ENCODE assay signal across 8 mouse cellular contexts in genomic region chr10:61679545-61679944, GRCm38 (mm10). TPM values are rescaled to one million over a fixed set of nuclear protein-coding genes. Genes with fewer than 3 reads are reported as not detected.
A peak's percentile ranks its signal among the peaks of the same experiment; 100 is the strongest.
DNase-seq lines count a peak whose midpoint lies in the region; ATAC-seq lines count a peak whose summit lies in the region.

No protein-coding gene starts in this region.

- H3K9me3 ChIP-seq in liver, embryonic 11.5 days (ENCODE audit: control insufficient read depth, low read length) = no peaks in the 10 kb centered on the region

- peak overlapping the region; percentile 84 for H3K4me2 ChIP-seq in liver, embryonic 11.5 days

- H3K4me3 ChIP-seq in liver, embryonic 11.5 days (ENCODE audit: low read depth, low read length) = peak overlapping the region; percentile 97

- H3K4me1 ChIP-seq in liver, embryonic 11.5 days (replicated peaks; ENCODE audit: control insufficient read depth, insufficient read depth, low read length) = peaks cover 16% of the 10 kb centered on the region

- H3K36me3 ChIP-seq in liver, embryonic 11.5 days (ENCODE audit: control insufficient read depth, insufficient read depth, low read length) = peaks cover 7% of the 10 kb centered on the region

- DNase-seq in frontal cortex, adult 2 months (ENCODE audit: extremely low spot score in 1 of 2, low spot score in 1 of 2) = no peak
- DNase-seq in thymus, postnatal 14 days = peak; percentile 18
- DNase-seq in thymus, adult 18-20 months = no peak
- DNase-seq in liver, embryonic 11.5 days (ENCODE audit: low spot score) = no peak
- DNase-seq in left cerebral cortex, postnatal 4 days = no peak
- no peak for DNase-seq in urinary bladder, adult 2 months (ENCODE audit: low spot score)
- DNase-seq in retina, embryonic 14.5 days (ENCODE audit: low spot score) = no peak

- peak overlapping the region; percentile 90 for H3K9ac ChIP-seq in liver, embryonic 11.5 days (ENCODE audit: low read depth, low read length)

- no peaks in the 10 kb centered on the region for H3K27me3 ChIP-seq in liver, embryonic 11.5 days (replicated peaks; ENCODE audit: control insufficient read depth, insufficient read depth, low read length)

- intact Hi-C loops in left cerebral cortex, postnatal 4 days (cut with DNase I) = no loop called here

- peak; percentile 4; the same call in 1 of the 2 replicates for ATAC-seq in frontal cortex, adult (ENCODE audit: low TSS enrichment)
- ATAC-seq in liver, embryonic 11.5 days (replicated peaks; ENCODE audit: low FRiP score) = no peak

- 42% methylated on average over 9 of the region's 9 CpGs for WGBS in liver, embryonic 11.5 days

- peak overlapping the region; percentile 71 for H3K27ac ChIP-seq in liver, embryonic 11.5 days (ENCODE audit: low read depth, low read length)

RNA-seq across cellular contexts. Expression of gene Sar1a, which starts 0.6 kb away (rescaled TPM):
- 114 and 115 TPM in 2 replicates for polyA plus RNA-seq in frontal cortex, adult 2 months (2012; rRNA removed)
- polyA plus RNA-seq in liver, embryonic 11.5 days (2014; fragmentation: Nextera tagmentation; extraction: Ambion mirVana) = 166 and 177 TPM in 2 replicates
- total RNA-seq in left cerebral cortex, postnatal 4 days (2021) = 100 to 1,000 TPM; 135 to 139 TPM
- 146 and 162 TPM in 2 replicates for polyA plus RNA-seq in urinary bladder, adult 2 months (2012; rRNA removed)

RNA-seq across cellular contexts. Expression of gene Tysnd1, which starts 15.8 kb away (rescaled TPM):
- polyA plus RNA-seq in frontal cortex, adult 2 months (2012; rRNA removed) = 23.3 and 29.3 TPM in 2 replicates
- polyA plus RNA-seq in liver, embryonic 11.5 days (2014; fragmentation: Nextera tagmentation; extraction: Ambion mirVana) = 39.0 and 47.4 TPM in 2 replicates
- total RNA-seq in left cerebral cortex, postnatal 4 days (2021) = 10 to 100 TPM; 32.0 to 36.6 TPM
- 25.6 and 25.8 TPM in 2 replicates for polyA plus RNA-seq in urinary bladder, adult 2 months (2012; rRNA removed)

RNA-seq across cellular contexts. Expression of gene Ppa1, which starts 31.2 kb away (rescaled TPM):
- 105 and 113 TPM in 2 replicates for polyA plus RNA-seq in frontal cortex, adult 2 months (2012; rRNA removed)
- 218 and 237 TPM in 2 replicates for polyA plus RNA-seq in liver, embryonic 11.5 days (2014; fragmentation: Nextera tagmentation; extraction: Ambion mirVana)
- total RNA-seq in left cerebral cortex, postnatal 4 days (2021) = 100 to 1,000 TPM; 126 to 138 TPM
- polyA plus RNA-seq in urinary bladder, adult 2 months (2012; rRNA removed) = 80.6 and 99.8 TPM in 2 replicates

RNA-seq across cellular contexts. Expression of gene Aifm2, which starts 35.5 kb away (rescaled TPM):
- polyA plus RNA-seq in frontal cortex, adult 2 months (2012; rRNA removed) = 10.7 and 13.3 TPM in 2 replicates
- polyA plus RNA-seq in liver, embryonic 11.5 days (2014; fragmentation: Nextera tagmentation; extraction: Ambion mirVana) = 9.1 and 9.3 TPM in 2 replicates
- total RNA-seq in left cerebral cortex, postnatal 4 days (2021) = 10 to 100 TPM in 1 of 2 experiments, 1 to 10 TPM in 1; 9.5 to 10.4 TPM
- 188 and 194 TPM in 2 replicates for polyA plus RNA-seq in urinary bladder, adult 2 months (2012; rRNA removed)
